Comparison of ENCODE assay signal across 8 mouse cellular contexts in genomic region chr16:14493491-14494114, GRCm38 (mm10).
DNase-seq lines count a peak whose midpoint lies in the region; ATAC-seq and TF ChIP-seq lines count a peak whose summit lies in the region.
"Had no signal": no experiment of that assay in that cellular context is flagged by ENCODE, and none has a peak within 500 bp of the region (broad histone marks: within the 10 kb centered on the region; RNA-seq: fewer than 3 reads in every experiment).

No protein-coding gene starts in this region.

- H3K4me3 ChIP-seq in intestine, postnatal 0 days (ENCODE audit: low read depth, low read length): no peak overlapping the region
- no peak overlapping the region for H3K4me3 ChIP-seq in intestine, embryonic 15.5 days (replicated peaks)
- no peak overlapping the region for H3K4me3 ChIP-seq in E14TG2a.4 (replicated peaks; ENCODE audit: low read length)
- no peak overlapping the region for H3K4me3 ChIP-seq in embryonic facial prominence, embryonic 14.5 days (ENCODE audit: low read depth, low read length)
- H3K4me3 ChIP-seq: myocyte had no signal

- no peak for ATAC-seq in intestine, postnatal 0 days
- ATAC-seq in intestine, embryonic 15.5 days: no peak
- peak; percentile 57; the same call in 1 of the 2 replicates for ATAC-seq in embryonic facial prominence, embryonic 14.5 days (ENCODE audit: low read depth)

- peak; percentile 77 for DNase-seq in 416B (ENCODE audit: low read depth)
- peak; percentile 64 for DNase-seq in embryonic facial prominence, embryonic 14.5 days (ENCODE audit: low spot score)
- DNase-seq in adrenal gland, adult 8-10 months: no peak
- DNase-seq in cerebellum, postnatal 25 days: no peak

- no peak overlapping the region for H3K27ac ChIP-seq in intestine, postnatal 0 days (ENCODE audit: low read depth, low read length)
- no peak overlapping the region for H3K27ac ChIP-seq in intestine, embryonic 15.5 days
- no peak overlapping the region for H3K27ac ChIP-seq in embryonic facial prominence, embryonic 14.5 days (replicated peaks; ENCODE audit: low read depth, low read length)

- no peaks in the 10 kb centered on the region for H3K27me3 ChIP-seq in intestine, postnatal 0 days (replicated peaks; ENCODE audit: control insufficient read depth, insufficient read depth, low read length)
- H3K27me3 ChIP-seq in intestine, embryonic 15.5 days (replicated peaks): no peaks in the 10 kb centered on the region
- no peaks in the 10 kb centered on the region for H3K27me3 ChIP-seq in E14TG2a.4 (ENCODE audit: insufficient read depth, low read length)
- H3K27me3 ChIP-seq in embryonic facial prominence, embryonic 14.5 days (replicated peaks; ENCODE audit: control insufficient read depth, insufficient read depth, low read length): no peaks in the 10 kb centered on the region

- TF ChIP-seq CTCF in intestine, postnatal 0 days (IDR thresholded peaks at IDR 0.05; ENCODE audit: low read depth): peak; percentile 67
- peak; percentile 23 for TF ChIP-seq CTCF in E14TG2a.4 (conservative IDR thresholded peaks at IDR 0.05; ENCODE audit: low read length)

- H3K4me2 ChIP-seq in intestine, postnatal 0 days (replicated peaks; ENCODE audit: low read depth): no peak overlapping the region
- H3K4me2 ChIP-seq in intestine, embryonic 15.5 days (replicated peaks): no peak overlapping the region
- H3K4me2 ChIP-seq in embryonic facial prominence, embryonic 14.5 days (ENCODE audit: low read depth, low read length): no peak overlapping the region

- H3K9me3 ChIP-seq in intestine, postnatal 0 days (ENCODE audit: control insufficient read depth): no peaks in the 10 kb centered on the region
- H3K9me3 ChIP-seq in intestine, embryonic 15.5 days: no peaks in the 10 kb centered on the region
- no peaks in the 10 kb centered on the region for H3K9me3 ChIP-seq in E14TG2a.4 (ENCODE audit: low read length)
- H3K9me3 ChIP-seq in embryonic facial prominence, embryonic 14.5 days (ENCODE audit: control insufficient read depth, low read length): no peaks in the 10 kb centered on the region

- H3K36me3 ChIP-seq in intestine, postnatal 0 days (ENCODE audit: control insufficient read depth, insufficient read depth): no peaks in the 10 kb centered on the region
- H3K36me3 ChIP-seq in intestine, embryonic 15.5 days: no peaks in the 10 kb centered on the region
- no peaks in the 10 kb centered on the region for H3K36me3 ChIP-seq in E14TG2a.4 (ENCODE audit: insufficient read depth, low read length)
- H3K36me3 ChIP-seq in embryonic facial prominence, embryonic 14.5 days (ENCODE audit: control insufficient read depth, insufficient read depth, low read length): no peaks in the 10 kb centered on the region

- no peaks in the 10 kb centered on the region for H3K4me1 ChIP-seq in intestine, postnatal 0 days (replicated peaks; ENCODE audit: control insufficient read depth, insufficient read depth, low read length)
- no peaks in the 10 kb centered on the region for H3K4me1 ChIP-seq in intestine, embryonic 15.5 days (replicated peaks)
- H3K4me1 ChIP-seq in E14TG2a.4 (replicated peaks; ENCODE audit: low read depth, low read length): no peaks in the 10 kb centered on the region
- no peaks in the 10 kb centered on the region for H3K4me1 ChIP-seq in embryonic facial prominence, embryonic 14.5 days (ENCODE audit: control insufficient read depth, insufficient read depth, low read length)

- WGBS in intestine, postnatal 0 days: 73% methylated on average over 2 of the region's 2 CpGs
- 77% methylated on average over 2 of the region's 2 CpGs for WGBS in intestine, embryonic 15.5 days
- 66% methylated on average over 2 of the region's 2 CpGs for whole genome bisulfite sequencing in embryonic facial prominence, embryonic 14.5 days

- H3K9ac ChIP-seq in intestine, postnatal 0 days (ENCODE audit: low read depth, low read length): no peak overlapping the region
- no peak overlapping the region for H3K9ac ChIP-seq in intestine, embryonic 15.5 days
- no peak overlapping the region for H3K9ac ChIP-seq in embryonic facial prominence, embryonic 14.5 days (ENCODE audit: low read depth, low read length)

Comparison
In these comparisons a context has a peak if more than half of its experiments do, and no peak if none do; other contexts are left out.
1. DNase-seq: peak in 416B (single experiment) and embryonic facial prominence, embryonic 14.5 days (single experiment); none in adrenal gland, adult 8-10 months (single experiment) and cerebellum, postnatal 25 days (0 of 2).